Mouse (Mus musculus): ENCODE data around the gene Ntf3.

Ntf3 gene

DNA sequence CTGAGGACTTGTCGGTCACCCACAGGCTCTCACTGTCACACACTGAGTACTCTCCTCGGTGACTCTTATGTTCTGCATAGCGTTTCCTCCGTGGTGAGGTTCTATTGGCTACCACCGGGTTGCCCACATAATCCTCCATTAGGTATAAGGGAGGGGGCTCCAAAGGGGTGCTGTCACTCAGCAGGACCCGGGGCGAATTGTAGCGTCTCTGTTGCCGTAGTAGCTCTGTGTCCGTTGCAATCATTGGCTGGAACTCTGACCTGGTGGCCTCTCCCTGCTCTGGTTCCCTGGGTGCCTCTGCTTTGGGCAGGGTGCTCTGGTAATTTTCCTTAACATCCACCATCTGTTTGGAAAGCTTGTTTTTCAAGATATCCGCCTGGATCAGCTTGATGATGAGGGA, 64.7 kb downstream of the Ntf3 start:
- no peak for DNase-seq

DNA sequence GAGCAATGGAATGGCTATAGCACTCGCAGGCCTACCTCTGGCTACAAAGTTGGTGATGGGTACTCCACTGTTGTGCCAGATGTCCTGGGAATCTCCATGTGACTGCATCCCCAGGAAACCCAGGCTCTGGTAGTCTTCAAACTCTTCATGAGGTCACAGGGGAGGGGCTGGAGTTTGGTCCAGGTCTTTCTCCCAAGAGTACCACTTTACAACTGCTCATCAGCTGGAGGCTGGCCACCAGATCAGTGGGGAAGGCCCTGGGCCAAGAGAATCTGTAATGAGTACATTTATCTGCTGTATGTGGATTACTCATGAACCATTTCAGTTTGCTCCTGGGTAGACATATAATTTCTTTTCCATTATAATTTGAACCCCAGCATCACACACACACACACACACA, 66.1 kb downstream of the Ntf3 start:
- DNase-seq = no peak

DNA sequence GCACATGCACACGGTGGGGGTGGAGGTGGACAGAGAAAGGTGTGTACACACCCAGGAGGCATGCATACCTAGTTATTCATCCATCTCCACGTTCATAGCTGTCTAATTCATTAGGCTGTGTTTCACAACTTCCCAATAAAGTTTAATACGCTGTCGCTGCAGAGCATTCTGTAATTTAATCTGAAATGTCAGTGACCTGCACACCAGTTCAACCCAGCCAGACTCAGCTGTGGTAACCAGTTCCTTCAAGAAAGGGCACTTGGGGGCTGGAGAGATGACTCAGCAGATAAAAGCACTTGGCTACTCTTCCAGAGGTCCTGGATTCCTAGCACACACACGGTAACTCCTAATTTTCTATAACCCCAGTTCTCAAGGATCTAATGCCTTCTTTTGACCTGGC, 69.2 kb downstream of the Ntf3 start:
- no peak for DNase-seq

- DNase-seq = no peak
Observed at GRCm38 (mm10) chr6:126096085-126096484, 70.6 kb downstream of the Ntf3 start.

DNA sequence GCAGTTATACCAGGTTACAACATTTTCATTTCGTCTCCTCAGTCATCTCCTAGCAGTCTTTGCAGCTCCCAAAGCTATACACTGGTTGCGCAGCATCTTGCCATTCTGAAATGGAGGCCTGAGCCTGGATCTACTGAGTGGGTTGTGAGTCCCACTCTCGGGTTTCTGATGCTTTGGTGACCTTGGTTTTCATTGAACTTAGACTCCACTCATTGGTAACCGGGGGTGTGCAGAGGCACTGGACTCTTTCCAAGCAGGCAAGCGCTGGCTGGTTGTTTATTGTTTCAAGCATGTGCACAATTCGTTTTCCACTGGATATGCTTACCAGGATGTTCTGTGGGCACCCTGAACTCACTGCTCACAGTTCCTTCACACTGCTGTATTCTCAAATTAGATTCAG, 71.7 kb downstream of the Ntf3 start:
- no peak for DNase-seq

GRCm38 (mm10) chr6:126092026-126092425, 74.7 kb downstream of the Ntf3 start:
- DNase-seq = no peak

DNA sequence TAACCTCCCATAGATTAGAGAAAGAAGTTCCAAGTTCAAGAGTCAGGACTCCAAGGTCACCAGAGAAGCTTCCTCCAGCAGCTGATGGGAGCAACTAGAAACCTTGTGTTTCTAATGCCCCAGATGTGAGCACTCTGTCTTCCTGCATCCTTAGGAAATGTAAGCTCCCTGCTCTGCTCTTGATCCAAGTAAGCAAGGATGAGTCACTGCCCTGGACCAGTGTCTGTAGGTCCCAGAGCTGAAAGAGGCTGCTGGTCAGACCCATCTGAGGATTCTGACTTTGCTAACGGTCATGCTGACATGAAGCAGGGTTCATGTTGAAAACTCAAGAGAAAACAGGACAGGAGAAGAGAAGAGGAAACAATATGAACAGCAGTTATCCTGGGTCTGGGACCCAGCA, 76.6 kb downstream of the Ntf3 start:
- no peak for DNase-seq

- DNase-seq = no peak
Observed at GRCm38 (mm10) chr6:126088489-126089265, 78.0 kb downstream of the Ntf3 start.

DNA sequence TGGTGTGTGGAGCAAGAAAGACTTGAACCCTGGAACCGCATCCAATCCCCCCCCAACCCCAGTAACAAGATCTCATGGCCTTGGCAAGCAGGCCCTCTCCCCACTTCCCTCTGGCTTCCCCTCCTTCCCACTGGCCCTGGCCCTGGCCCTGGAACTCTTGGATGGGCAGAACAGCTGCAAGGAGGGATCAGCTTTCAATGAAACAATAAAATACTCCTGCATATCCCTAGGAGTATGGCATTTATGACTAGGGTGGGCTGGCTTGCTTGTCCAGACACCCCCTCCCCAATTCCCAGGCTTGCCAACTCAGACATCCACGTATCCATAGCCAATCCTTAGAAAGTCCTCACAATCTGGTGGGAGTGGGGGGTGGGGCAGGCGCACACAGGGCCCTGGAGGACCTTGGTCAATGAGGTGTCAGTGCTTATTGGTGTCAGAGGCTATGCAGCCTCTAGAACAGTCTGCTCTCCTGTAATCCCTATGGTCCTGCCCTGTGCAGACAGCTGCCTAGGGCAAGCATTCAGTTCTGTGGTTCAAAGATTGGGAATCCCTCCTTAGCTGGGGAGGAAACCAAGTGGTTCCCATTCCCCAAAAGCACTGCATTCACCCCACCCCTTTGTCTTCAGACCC, 80.3 kb downstream of the Ntf3 start:
- DNase-seq = no peak

GRCm38 (mm10) chr6:126080531-126080930, 86.2 kb downstream of the Ntf3 start:
- DNase-seq = no peak

- no peak for DNase-seq
Observed at GRCm38 (mm10) chr6:126057706-126058105, 109.0 kb downstream of the Ntf3 start.

- DNase-seq = no peak
Observed at GRCm38 (mm10) chr6:126053136-126053535, 113.6 kb downstream of the Ntf3 start.
